Mouse (Mus musculus) heart, postnatal 0 days (tissue): ENCODE measurements around the gene Alcam. TPM values are rescaled to one million over a fixed set of nuclear protein-coding genes. Genes with fewer than 3 reads are reported as not detected.

ENCODE experiments used
- ATAC-seq: fragments of 200-750 bp; cut with Nextera tagmentation; 2 replicates; pipeline ENCODE4 v1.8.0; 2017; ENCODE audit warnings: low read depth, moderate number of reproducible peaks, moderate library complexity; ENCODE audit not compliant: insufficient read depth
- DNase-seq: peaks from one replicate; pipeline ENCODE4 v3.0.0-alpha.2; 2016; ENCODE audit warnings: low spot score
- H3K27ac ChIP-seq: fragments of 300-500 bp; sonication (generic); 2 replicates; pipeline ENCODE4 v1.5.1; 2014; ENCODE audit warnings: low read depth, mild to moderate bottlenecking
- H3K27me3 ChIP-seq: fragments of 300-500 bp; sonication (generic); 2 replicates; pipeline ENCODE4 v1.6.1; 2014; ENCODE audit warnings: low read length, mixed read lengths; ENCODE audit not compliant: control insufficient read depth, insufficient read depth
- H3K36me3 ChIP-seq: fragments of 300-500 bp; sonication (generic); replicated peaks from 2 replicates; pipeline ENCODE4 v1.6.1; 2014; ENCODE audit warnings: low read length, mixed read lengths; ENCODE audit not compliant: control insufficient read depth, insufficient read depth
- H3K4me1 ChIP-seq: fragments of 300-500 bp; sonication (generic); 2 replicates; pipeline ENCODE4 v1.6.1; 2014; ENCODE audit warnings: antibody characterized with exemption; ENCODE audit not compliant: control insufficient read depth, insufficient read depth
- H3K4me2 ChIP-seq: fragments of 300-500 bp; sonication (generic); 2 replicates; pipeline ENCODE4 v1.6.1; 2014; ENCODE audit warnings: low read depth, mild to moderate bottlenecking, low read length, moderate library complexity
- H3K4me3 ChIP-seq: fragments of 300-500 bp; sonication (generic); 2 replicates; pipeline ENCODE4 v1.5.1; 2014; ENCODE audit warnings: low read depth, low read length
- H3K9ac ChIP-seq: fragments of 300-500 bp; sonication (generic); replicated peaks from 2 replicates; pipeline ENCODE4 v1.6.1; 2014; ENCODE audit warnings: low read depth, low read length, mixed read lengths
- H3K9me3 ChIP-seq: fragments of 300-500 bp; sonication (generic); replicated peaks from 2 replicates; pipeline ENCODE4 v1.6.1; 2016; ENCODE audit warnings: low read length; ENCODE audit not compliant: control insufficient read depth
- CTCF ChIP-seq: IDR thresholded peaks from 2 replicates; pipeline ENCODE4 v1.5.1; 2016; ENCODE audit warnings: antibody characterized with exemption, control low read depth, low read depth
- EP300 ChIP-seq: IDR thresholded peaks from 2 replicates; pipeline ENCODE4 v1.6.1; 2016; ENCODE audit warnings: antibody characterized with exemption, low read depth
- WGBS: fragments of 180-500 bp; shearing (Covaris S2); extraction: QIAGEN DNeasy Blood & Tissue Kit; methylation state at CpG from one replicate; pipeline ENCODE4 v1.1.7; 2014; 5-methylcytosine and 5-hydroxymethylcytosine counted together
- polyA plus RNA-seq: library from polyadenylated mRNA; unstranded; fragments of >200 nt; fragmentation: Nextera tagmentation; extraction: Ambion mirVana; gene quantifications from 2 replicates; pipeline ENCODE4 v1.2.1, GENCODE M21; 2015
- total RNA-seq: library from RNA; depleted of rRNA; stranded (reverse); fragments of >200 nt; gene quantifications from 2 replicates; pipeline ENCODE4 v1.2.3, GENCODE M21; 2014; ENCODE audit warnings: low replicate concordance

The Alcam gene
- total and polyA plus RNA-seq, 2 experiments from 2014 or later, result 2.1 to 20.3 TPM

DNA sequence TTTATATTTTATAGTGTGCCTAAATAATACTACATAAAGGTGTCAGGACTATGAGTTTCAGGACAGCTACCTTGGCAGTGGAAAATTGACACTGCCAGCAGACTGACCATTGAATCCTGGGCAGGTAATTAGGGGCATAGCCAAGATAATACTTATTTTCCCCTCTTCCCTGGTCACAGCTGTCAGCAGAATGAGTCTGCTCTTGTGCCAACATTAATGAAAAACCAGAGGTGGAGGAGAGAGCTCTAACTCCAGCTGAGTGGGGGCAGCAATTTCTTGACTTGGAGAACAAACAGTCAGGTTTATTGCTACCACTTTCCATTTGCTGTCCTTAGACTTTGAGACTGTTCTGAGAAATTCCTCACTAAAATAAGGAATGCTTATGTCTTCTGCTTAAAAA lies 190.1 kb downstream of the Alcam start:
- no peak overlapping the region for H3K9ac ChIP-seq
- H3K27ac ChIP-seq, result no peak overlapping the region
- DNase-seq (no peak), ATAC-seq (no peak)
- no peaks in the 10 kb centered on the region for H3K4me1 ChIP-seq
- no peak overlapping the region for H3K4me2 ChIP-seq
- no peaks in the 10 kb centered on the region for H3K9me3 ChIP-seq
- no peaks in the 10 kb centered on the region for H3K27me3 ChIP-seq
- no peak for TF ChIP-seq CTCF
- no peak for TF ChIP-seq EP300
- H3K4me3 ChIP-seq, result no peak overlapping the region
- no peaks in the 10 kb centered on the region for H3K36me3 ChIP-seq

DNA sequence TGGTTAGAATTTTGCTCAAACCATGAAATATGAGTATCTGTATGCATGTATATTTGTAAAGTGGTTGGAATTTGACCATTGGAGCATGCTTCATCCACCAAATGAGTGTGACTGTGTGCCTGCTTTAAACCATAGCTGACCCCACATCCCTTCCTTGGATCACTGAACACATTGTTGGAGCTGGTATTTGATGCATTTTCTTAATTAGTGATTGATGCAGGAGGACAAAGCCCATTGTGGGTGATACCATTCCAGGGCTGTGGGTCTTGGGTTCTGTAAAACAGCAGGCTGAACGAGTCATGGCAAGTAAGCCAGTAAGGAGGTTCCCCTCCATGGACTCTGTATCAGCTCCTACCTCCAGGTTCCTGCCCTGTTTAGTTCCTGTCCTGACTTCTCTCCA lies 191.3 kb downstream of the Alcam start:
- Histone ChIP-seq H3K27ac (no peak overlapping the region), H3K9me3 (no peaks in the 10 kb centered on the region), H3K9ac (no peak overlapping the region), H3K36me3 (no peaks in the 10 kb centered on the region), H3K4me2 (no peak overlapping the region), H3K27me3 (no peaks in the 10 kb centered on the region), H3K4me1 (no peaks in the 10 kb centered on the region), H3K4me3 (no peak overlapping the region)
- TF ChIP-seq CTCF (no peak), EP300 (no peak)
- WGBS, result 73% methylated on average over 1 of the region's 1 CpGs
- no peak for DNase-seq
- no peak for ATAC-seq

DNA sequence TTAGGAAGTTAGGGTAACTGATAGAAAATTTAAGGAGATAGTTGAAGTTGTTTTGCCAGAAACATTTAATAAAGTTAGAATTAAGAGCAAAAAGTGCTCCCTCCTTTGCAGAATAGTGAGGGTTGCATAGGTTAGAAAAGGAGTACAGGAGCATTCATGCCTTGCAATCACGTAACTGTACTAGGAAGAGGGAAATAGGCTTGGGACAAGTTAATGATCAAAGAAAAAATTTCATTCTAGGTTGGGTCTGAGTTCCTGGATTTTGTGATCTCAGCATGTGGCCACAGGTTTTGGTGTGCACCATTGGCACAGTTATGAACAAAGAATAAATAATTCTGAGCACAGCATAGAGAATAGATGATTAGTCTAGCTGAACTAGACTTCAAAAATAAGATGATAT lies 192.1 kb downstream of the Alcam start:
- no peaks in the 10 kb centered on the region for H3K27me3 ChIP-seq
- no peaks in the 10 kb centered on the region for H3K9me3 ChIP-seq
- H3K4me1 ChIP-seq, result no peaks in the 10 kb centered on the region
- no peaks in the 10 kb centered on the region for H3K36me3 ChIP-seq
- no peak overlapping the region for H3K4me3 ChIP-seq
- no peak for DNase-seq
- H3K27ac ChIP-seq, result no peak overlapping the region
- ATAC-seq, result no peak
- no peak overlapping the region for H3K9ac ChIP-seq
- TF ChIP-seq CTCF (no peak), EP300 (no peak)
- WGBS, result 96% methylated on average over 1 of the region's 1 CpGs
- H3K4me2 ChIP-seq, result no peak overlapping the region

DNA sequence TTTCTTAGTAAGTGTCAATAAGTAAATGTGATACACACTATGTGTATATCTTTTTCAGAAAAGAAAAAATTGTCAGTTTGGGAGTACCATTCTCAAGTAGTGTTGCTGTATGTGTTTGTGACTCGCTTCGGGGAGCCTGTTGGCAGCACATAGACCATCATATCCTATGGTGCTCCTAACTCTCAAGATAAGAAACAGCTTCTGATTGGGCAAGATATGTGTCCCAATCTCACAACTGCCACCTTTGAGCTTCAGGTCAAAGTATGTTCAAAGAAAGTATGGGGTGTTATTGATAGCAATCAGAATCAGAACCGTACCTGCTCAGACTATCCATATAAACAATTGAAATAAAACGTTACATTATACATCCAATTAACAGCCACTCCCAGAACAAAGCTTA lies 202.9 kb downstream of the Alcam start:
- Histone ChIP-seq H3K4me1 (no peaks in the 10 kb centered on the region), H3K36me3 (no peaks in the 10 kb centered on the region), H3K27me3 (no peaks in the 10 kb centered on the region), H3K4me2 (no peak overlapping the region), H3K9me3 (no peaks in the 10 kb centered on the region), H3K27ac (no peak overlapping the region), H3K9ac (no peak overlapping the region), H3K4me3 (no peak overlapping the region)
- ATAC-seq, result no peak
- TF ChIP-seq CTCF (no peak), EP300 (no peak)
- 81% methylated on average over 4 of the region's 4 CpGs for WGBS
- DNase-seq, result no peak

DNA sequence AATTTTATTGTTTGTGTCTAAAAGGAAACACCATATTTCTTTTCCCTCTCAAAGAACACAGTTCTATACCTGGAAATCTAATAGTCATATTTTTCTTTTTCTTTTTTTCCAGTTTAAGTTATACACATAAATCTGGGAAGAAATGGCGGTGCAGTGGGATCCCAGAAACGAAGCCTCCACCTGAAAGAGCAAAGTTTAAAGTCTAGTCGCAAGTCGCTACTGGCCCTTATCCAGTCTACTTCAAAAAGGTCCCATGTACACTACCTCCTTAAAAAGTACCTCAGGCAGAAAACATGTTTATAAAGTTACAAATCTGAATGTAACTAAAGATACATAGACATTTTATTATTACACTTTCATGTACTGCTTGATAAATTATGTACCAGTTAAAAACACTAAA lies 203.7 kb downstream of the Alcam start:
- ATAC-seq (no peak), DNase-seq (no peak)
- H3K36me3 ChIP-seq, result no peaks in the 10 kb centered on the region
- H3K27me3 ChIP-seq, result no peaks in the 10 kb centered on the region
- no peak overlapping the region for H3K4me3 ChIP-seq
- H3K9me3 ChIP-seq, result no peaks in the 10 kb centered on the region
- no peak overlapping the region for H3K27ac ChIP-seq
- TF ChIP-seq EP300, result no peak
- TF ChIP-seq CTCF, result no peak
- no peak overlapping the region for H3K4me2 ChIP-seq
- 90% methylated on average over 4 of the region's 4 CpGs for WGBS
- no peak overlapping the region for H3K9ac ChIP-seq
- no peaks in the 10 kb centered on the region for H3K4me1 ChIP-seq

DNA sequence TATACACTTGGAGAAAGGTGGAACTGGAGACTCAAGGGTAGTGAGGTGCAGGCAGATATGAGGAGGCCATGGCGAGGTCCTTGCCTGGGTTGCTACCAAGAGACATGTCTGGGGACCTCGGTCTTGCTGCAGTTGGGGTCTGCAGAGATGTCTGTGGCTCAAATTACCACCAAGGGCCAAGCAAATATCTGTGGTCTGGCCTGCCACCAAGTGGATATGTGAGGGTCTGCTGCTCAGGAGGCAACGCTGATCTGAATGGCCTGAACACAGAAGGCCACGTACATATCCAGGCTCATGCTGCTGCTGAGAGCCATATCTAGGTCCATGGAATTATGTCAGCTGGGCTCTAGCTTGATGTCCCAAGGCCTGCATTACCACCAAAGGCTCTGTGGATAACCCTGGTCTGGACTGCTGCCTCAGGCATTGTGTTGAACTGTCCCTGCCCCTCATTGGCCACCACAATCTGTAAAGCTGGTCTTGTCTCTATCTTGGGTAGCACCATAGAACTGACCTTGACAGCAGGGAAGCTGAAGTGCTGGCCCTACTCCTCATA lies 210.4 kb downstream of the Alcam start:
- H3K4me3 ChIP-seq, result no peak overlapping the region
- ATAC-seq (no peak), DNase-seq (no peak)
- no peaks in the 10 kb centered on the region for H3K27me3 ChIP-seq
- no peaks in the 10 kb centered on the region for H3K36me3 ChIP-seq
- H3K9ac ChIP-seq, result no peak overlapping the region
- H3K27ac ChIP-seq, result no peak overlapping the region
- H3K4me1 ChIP-seq, result no peaks in the 10 kb centered on the region
- H3K9me3 ChIP-seq, result no peaks in the 10 kb centered on the region
- no peak for TF ChIP-seq EP300
- TF ChIP-seq CTCF, result peak; percentile 44
- no peak overlapping the region for H3K4me2 ChIP-seq
- WGBS, result 75% methylated on average over 4 of the region's 4 CpGs
